Mouse (Mus musculus): ENCODE measurements around the gene Cx3cr1. TPM values are rescaled to one million over a fixed set of nuclear protein-coding genes. Genes with fewer than 3 reads are reported as not detected.

Gene Cx3cr1
- total and polyA plus RNA-seq, 2 experiments from 2014 or later = 10.6 to 14.7 TPM

DNA sequence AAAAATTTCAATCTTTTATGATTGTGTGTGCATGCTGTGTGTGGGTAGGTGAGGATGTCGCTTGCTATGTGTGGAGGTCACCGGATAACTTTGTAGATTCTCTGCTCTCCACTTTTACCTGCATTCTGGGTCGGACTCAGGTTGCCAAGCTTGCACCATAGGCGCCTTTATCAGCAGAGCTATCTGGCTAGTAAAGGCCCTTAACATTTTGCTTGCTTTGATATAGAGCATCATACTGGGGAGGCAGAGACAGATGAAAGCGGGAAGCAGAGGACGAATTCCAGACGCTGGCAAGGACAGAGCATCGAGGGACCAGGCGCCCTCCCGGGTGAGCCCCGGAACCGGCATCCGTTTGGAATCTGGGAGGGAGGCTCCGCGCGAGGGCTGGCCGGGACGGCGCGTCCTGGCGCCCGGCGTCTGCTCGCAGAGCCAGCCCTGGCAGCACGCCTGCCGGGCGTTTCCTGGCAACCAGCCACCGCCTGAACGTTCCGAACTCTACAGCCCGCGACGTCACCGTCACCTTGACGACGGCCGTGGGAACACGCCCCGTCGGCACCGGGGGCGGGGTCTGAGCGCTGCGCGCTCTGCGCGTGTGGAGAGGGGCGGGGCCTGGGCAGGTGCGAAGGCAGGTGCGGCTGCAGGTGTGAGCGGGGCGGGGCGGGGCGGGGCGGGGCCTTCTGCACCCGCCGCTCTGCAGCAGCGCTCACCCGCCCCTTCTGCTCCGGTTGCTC lies 58.7 kb downstream of the Cx3cr1 start:
- peak overlapping the region; percentile 58 for H3K9ac ChIP-seq
- H3K4me2 ChIP-seq (ENCODE audit: low read depth) = peak overlapping the region; percentile 75
- ATAC-seq = peak; percentile 95
- no peaks in the 10 kb centered on the region for H3K9me3 ChIP-seq (ENCODE audit: low read length)
- no peak for TF ChIP-seq CTCF (IDR thresholded peaks at IDR 0.05; ENCODE audit: low read depth)
- no peaks in the 10 kb centered on the region for H3K27me3 ChIP-seq (ENCODE audit: insufficient read depth, low read length)
- peak overlapping the region; percentile 92 for H3K27ac ChIP-seq (ENCODE audit: low read depth, low read length)
- peak overlapping the region; percentile 45 for H3K4me3 ChIP-seq (ENCODE audit: low read depth, low read length)
- H3K4me1 ChIP-seq (ENCODE audit: insufficient read depth) = 0 out of 2 replicates have a peak, but pooled peaks cover 4% of the 10 kb centered on the region
- H3K36me3 ChIP-seq (ENCODE audit: insufficient read depth) = no peaks in the 10 kb centered on the region
- DNase-seq = peak; percentile 99
- 1% methylated on average over 51 of the region's 60 CpGs for WGBS

DNA sequence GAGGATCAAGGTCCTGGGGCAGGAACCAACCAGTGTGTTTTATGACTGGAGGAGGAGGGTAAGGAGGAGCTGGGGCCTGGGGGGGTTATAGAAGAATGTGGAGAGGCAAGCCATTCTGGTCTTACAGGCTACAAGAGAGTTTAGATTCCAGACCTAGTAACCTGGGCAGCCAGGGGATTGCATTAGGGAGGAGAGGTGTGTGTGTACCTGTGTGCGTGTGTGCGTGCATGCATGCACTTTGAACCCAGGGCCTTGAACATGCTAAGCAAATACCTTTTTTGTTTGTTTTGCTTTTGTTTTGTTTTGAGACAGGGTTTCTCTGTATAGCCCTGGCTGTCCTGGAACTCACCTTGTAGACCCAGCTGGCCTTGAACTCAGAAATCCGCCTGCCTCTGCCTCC lies 59.8 kb downstream of the Cx3cr1 start:
- no peak for ATAC-seq
- no peak overlapping the region for H3K4me3 ChIP-seq (ENCODE audit: low read depth, low read length)
- 99% methylated on average over 3 of the region's 3 CpGs for WGBS

DNA sequence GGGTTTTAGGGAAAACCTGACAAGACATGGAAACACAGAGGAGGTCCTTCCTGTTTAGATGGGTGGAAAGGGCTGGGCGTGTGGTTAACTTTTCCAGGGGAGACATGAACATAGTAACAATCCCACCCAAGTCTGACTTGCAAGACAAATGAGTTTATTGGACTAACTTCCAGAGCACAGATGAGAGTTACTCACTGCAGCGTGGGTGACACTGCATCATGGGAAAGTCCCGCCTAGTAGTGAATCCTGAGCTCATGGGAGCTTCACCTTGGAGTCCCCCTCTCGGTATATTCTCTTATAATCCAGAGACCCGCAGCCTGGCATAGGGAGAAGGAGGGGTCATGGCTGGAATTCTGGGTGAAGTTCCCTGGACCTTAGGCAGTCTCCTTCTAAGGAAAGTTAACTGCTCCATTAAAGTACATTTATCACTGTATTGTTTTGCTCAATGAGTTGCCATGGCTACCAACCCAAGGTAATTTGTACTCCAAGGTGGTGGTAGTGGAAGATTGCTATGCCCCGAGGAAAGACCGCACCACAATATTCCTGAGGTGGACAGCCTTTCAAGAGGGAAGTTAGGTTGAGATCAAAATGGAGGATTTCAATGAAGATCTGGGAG lies 60.3 kb downstream of the Cx3cr1 start:
- no peaks in the 10 kb centered on the region for H3K9me3 ChIP-seq (ENCODE audit: low read length)
- no peaks in the 10 kb centered on the region for H3K27me3 ChIP-seq (ENCODE audit: insufficient read depth, low read length)
- H3K4me1 ChIP-seq (ENCODE audit: insufficient read depth) = 0 out of 2 replicates have a peak, but pooled peaks cover 4% of the 10 kb centered on the region
- no peak for TF ChIP-seq CTCF (IDR thresholded peaks at IDR 0.05; ENCODE audit: low read depth)
- WGBS = 86% methylated on average over 7 of the region's 7 CpGs
- ATAC-seq (no peak), DNase-seq (no peak)
- no peak overlapping the region for H3K4me3 ChIP-seq (ENCODE audit: low read depth, low read length)
- no peak overlapping the region for H3K27ac ChIP-seq (ENCODE audit: low read depth, low read length)
- no peak overlapping the region for H3K9ac ChIP-seq
- no peaks in the 10 kb centered on the region for H3K36me3 ChIP-seq (ENCODE audit: insufficient read depth)
- no peak overlapping the region for H3K4me2 ChIP-seq (ENCODE audit: low read depth)

More for the DNA sequence above, 59.8 kb downstream of the Cx3cr1 start:
- H3K9ac ChIP-seq = no peak overlapping the region
- H3K27me3 ChIP-seq (ENCODE audit: insufficient read depth, low read length) = no peaks in the 10 kb centered on the region
- H3K4me2 ChIP-seq (ENCODE audit: low read depth) = no peak overlapping the region
- no peaks in the 10 kb centered on the region for H3K9me3 ChIP-seq (ENCODE audit: low read length)
- no peak for DNase-seq
- no peak for TF ChIP-seq CTCF (IDR thresholded peaks at IDR 0.05; ENCODE audit: low read depth)
- no peaks in the 10 kb centered on the region for H3K36me3 ChIP-seq (ENCODE audit: insufficient read depth)
- 0 out of 2 replicates have a peak, but pooled peaks cover 4% of the 10 kb centered on the region for H3K4me1 ChIP-seq (ENCODE audit: insufficient read depth)
- H3K27ac ChIP-seq (ENCODE audit: low read depth, low read length) = no peak overlapping the region

DNA sequence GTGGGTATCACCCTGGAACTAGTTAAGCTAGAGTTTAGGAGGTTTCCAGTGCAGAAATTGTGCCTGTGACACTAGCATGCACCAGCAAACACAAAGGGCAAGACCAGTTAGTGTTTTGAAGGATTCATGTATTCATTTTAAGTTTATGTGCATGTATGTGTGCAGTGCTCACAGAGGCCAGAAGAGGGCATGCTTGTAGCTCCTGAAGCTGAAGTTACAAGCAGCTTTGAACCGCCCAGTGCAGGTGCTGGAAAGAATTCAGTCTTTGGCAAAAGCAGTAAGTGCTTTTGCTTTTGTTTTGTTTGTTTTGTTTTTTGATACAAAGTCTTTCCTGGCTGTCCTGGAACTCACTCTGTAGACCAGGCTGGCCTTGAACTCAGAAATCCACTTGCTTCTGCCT lies 61.8 kb downstream of the Cx3cr1 start:
- DNase-seq (no peak), ATAC-seq (no peak)
- Histone ChIP-seq H3K9ac (no peak overlapping the region), H3K4me1 (ENCODE audit: insufficient read depth) (0 out of 2 replicates have a peak, but pooled peaks cover 4% of the 10 kb centered on the region), H3K27me3 (ENCODE audit: insufficient read depth, low read length) (no peaks in the 10 kb centered on the region), H3K4me2 (ENCODE audit: low read depth) (no peak overlapping the region), H3K27ac (ENCODE audit: low read depth, low read length) (no peak overlapping the region), H3K9me3 (ENCODE audit: low read length) (no peaks in the 10 kb centered on the region), H3K4me3 (ENCODE audit: low read depth, low read length) (no peak overlapping the region), H3K36me3 (ENCODE audit: insufficient read depth) (no peaks in the 10 kb centered on the region)
- 88% methylated on average over 1 of the region's 1 CpGs for WGBS
- peak; percentile 14; the same call in 1 of the 2 replicates for TF ChIP-seq CTCF (IDR thresholded peaks at IDR 0.05; ENCODE audit: low read depth)

DNA sequence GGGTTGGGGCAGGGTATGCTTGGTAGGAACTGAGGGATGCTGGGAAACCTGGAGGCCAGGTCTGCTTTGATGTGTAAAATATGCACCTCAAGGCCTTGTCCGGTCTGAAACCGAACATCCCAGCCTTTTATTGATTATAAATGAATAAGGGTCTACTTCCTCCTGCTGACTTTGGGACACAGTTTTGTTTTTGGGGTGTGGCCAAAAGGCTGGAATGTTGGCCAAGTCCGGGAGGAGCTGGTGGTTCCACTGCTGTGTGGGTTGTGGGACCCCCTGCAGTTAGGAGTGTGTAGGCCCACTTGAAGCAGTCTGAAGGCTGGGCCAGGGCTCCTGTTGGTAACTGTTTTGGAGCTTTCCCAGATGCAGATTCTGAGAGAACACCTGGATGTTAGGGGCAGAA lies 63.7 kb downstream of the Cx3cr1 start:
- no peaks in the 10 kb centered on the region for H3K9me3 ChIP-seq (ENCODE audit: low read length)
- no peaks in the 10 kb centered on the region for H3K4me1 ChIP-seq (ENCODE audit: insufficient read depth)
- no peaks in the 10 kb centered on the region for H3K27me3 ChIP-seq (ENCODE audit: insufficient read depth, low read length)
- no peaks in the 10 kb centered on the region for H3K36me3 ChIP-seq (ENCODE audit: insufficient read depth)
- H3K4me3 ChIP-seq (ENCODE audit: low read depth, low read length) = no peak overlapping the region
- H3K9ac ChIP-seq = no peak overlapping the region
- no peak overlapping the region for H3K4me2 ChIP-seq (ENCODE audit: low read depth)
- 60% methylated on average over 3 of the region's 3 CpGs for WGBS
- TF ChIP-seq CTCF (IDR thresholded peaks at IDR 0.05; ENCODE audit: low read depth) = no peak
- no peak for DNase-seq
- H3K27ac ChIP-seq (ENCODE audit: low read depth, low read length) = no peak overlapping the region
- ATAC-seq = no peak

DNA sequence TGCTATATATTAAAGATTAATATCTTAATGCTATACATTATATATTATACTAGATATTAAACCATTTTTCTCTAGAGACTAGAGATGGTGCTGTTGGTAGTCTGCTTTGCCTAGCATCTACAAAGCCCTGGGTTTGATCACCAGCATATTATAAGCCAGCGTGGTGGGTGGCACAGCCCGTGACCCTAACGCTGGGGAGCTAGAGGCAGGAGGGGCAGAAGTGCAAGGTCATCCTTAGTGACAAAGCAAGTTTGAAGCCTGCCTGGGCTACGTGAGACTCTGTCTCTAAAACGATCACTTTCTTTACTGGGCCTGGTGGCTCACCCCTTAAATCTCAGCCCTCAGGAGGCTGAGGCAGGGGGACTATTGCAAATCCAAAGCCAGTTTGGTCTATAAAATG lies 66.8 kb downstream of the Cx3cr1 start:
- Histone ChIP-seq H3K27ac (ENCODE audit: low read depth, low read length) (no peak overlapping the region), H3K27me3 (ENCODE audit: insufficient read depth, low read length) (no peaks in the 10 kb centered on the region), H3K4me3 (ENCODE audit: low read depth, low read length) (no peak overlapping the region), H3K9me3 (ENCODE audit: low read length) (no peaks in the 10 kb centered on the region), H3K4me2 (ENCODE audit: low read depth) (no peak overlapping the region), H3K36me3 (ENCODE audit: insufficient read depth) (no peaks in the 10 kb centered on the region), H3K9ac (no peak overlapping the region), H3K4me1 (ENCODE audit: insufficient read depth) (no peaks in the 10 kb centered on the region)
- no peak for DNase-seq
- TF ChIP-seq CTCF (IDR thresholded peaks at IDR 0.05; ENCODE audit: low read depth) = no peak
- WGBS = 81% methylated on average over 5 of the region's 5 CpGs
- no peak for ATAC-seq

All from forebrain, postnatal 0 days (tissue).